Mouse (Mus musculus) limb, embryonic 13.5 days (tissue): Measurements from ENCODE around the gene Pimreg. TPM values are rescaled to one million over a fixed set of nuclear protein-coding genes. Genes with fewer than 3 reads are reported as not detected.

ENCODE experiments used
- ATAC-seq: fragments of 200-750 bp; cut with Nextera tagmentation; 2 replicates; pipeline ENCODE4 v1.8.0; 2017; ENCODE audit warnings: low read depth, moderate number of reproducible peaks, moderate TSS enrichment; ENCODE audit not compliant: low FRiP score
- H3K27ac ChIP-seq: fragments of 300-500 bp; sonication (generic); 2 replicates; pipeline ENCODE4 v1.5.1; 2015; ENCODE audit warnings: inconsistent platforms, mild to moderate bottlenecking, moderate library complexity
- H3K27me3 ChIP-seq: fragments of 300-500 bp; sonication (generic); 2 replicates; pipeline ENCODE4 v1.6.1; 2015; ENCODE audit warnings: mild to moderate bottlenecking, inconsistent platforms
- H3K36me3 ChIP-seq: fragments of 300-500 bp; sonication (generic); 2 replicates; pipeline ENCODE4 v1.6.1; 2015; ENCODE audit warnings: inconsistent platforms, mild to moderate bottlenecking, moderate library complexity
- H3K4me1 ChIP-seq: fragments of 300-500 bp; sonication (generic); 2 replicates; pipeline ENCODE4 v1.6.1; 2015; ENCODE audit warnings: inconsistent platforms
- H3K4me2 ChIP-seq: fragments of 300-500 bp; sonication (generic); replicated peaks from 2 replicates; pipeline ENCODE4 v1.6.1; 2015; ENCODE audit warnings: inconsistent platforms, mild to moderate bottlenecking, moderate library complexity
- H3K4me3 ChIP-seq: fragments of 300-500 bp; sonication (generic); 2 replicates; pipeline ENCODE4 v1.5.1; 2015; ENCODE audit warnings: moderate library complexity, mild to moderate bottlenecking, inconsistent platforms
- H3K9ac ChIP-seq: fragments of 300-500 bp; sonication (generic); 2 replicates; pipeline ENCODE4 v1.6.1; 2015; ENCODE audit warnings: mild to moderate bottlenecking, inconsistent platforms
- H3K9me3 ChIP-seq: fragments of 300-500 bp; sonication (generic); 2 replicates; pipeline ENCODE4 v1.6.1; 2016; ENCODE audit warnings: inconsistent platforms
- WGBS: fragments of 180-500 bp; shearing (Covaris S2); methylation state at CpG from one replicate; pipeline ENCODE4 v1.1.7; 2015; 5-methylcytosine and 5-hydroxymethylcytosine counted together
- polyA plus RNA-seq: library from polyadenylated mRNA; unstranded; fragments of >200 nt; fragmentation: Nextera tagmentation; extraction: Ambion mirVana; gene quantifications from 2 replicates; pipeline ENCODE4 v1.2.1, GENCODE M21; 2015

The Pimreg gene
- polyA plus RNA-seq, 1 experiment from 2014 or later = 99.8 TPM

GRCm38 (mm10) chr11:72070733-72071132 lies 28.9 kb downstream of the Pimreg start:
- WGBS = 82% methylated on average over 9 of the region's 9 CpGs
- no peak overlapping the region for H3K9ac ChIP-seq
- ATAC-seq = no peak
- H3K4me1 ChIP-seq = peaks cover 14% of the 10 kb centered on the region
- H3K27me3 ChIP-seq = no peaks in the 10 kb centered on the region
- H3K4me3 ChIP-seq = no peak overlapping the region
- H3K27ac ChIP-seq = no peak overlapping the region
- H3K9me3 ChIP-seq = no peaks in the 10 kb centered on the region
- no peak overlapping the region for H3K4me2 ChIP-seq
- H3K36me3 ChIP-seq = no peaks in the 10 kb centered on the region

- Histone ChIP-seq H3K4me3 (no peak overlapping the region), H3K36me3 (no peaks in the 10 kb centered on the region), H3K4me2 (no peak overlapping the region), H3K27me3 (no peaks in the 10 kb centered on the region), H3K9ac (no peak overlapping the region), H3K27ac (no peak overlapping the region), H3K4me1 (peaks cover 9% of the 10 kb centered on the region), H3K9me3 (no peaks in the 10 kb centered on the region)
- no peak for ATAC-seq
- 17% methylated on average over 6 of the region's 6 CpGs for WGBS
These were observed 30.6 kb downstream of the Pimreg start for GRCm38 (mm10) chr11:72072331-72072905.

GRCm38 (mm10) chr11:72074230-72074629 lies 32.4 kb downstream of the Pimreg start:
- Histone ChIP-seq H3K9ac (no peak overlapping the region), H3K4me3 (no peak overlapping the region), H3K27ac (no peak overlapping the region), H3K27me3 (no peaks in the 10 kb centered on the region), H3K36me3 (no peaks in the 10 kb centered on the region), H3K4me1 (no peaks in the 10 kb centered on the region), H3K9me3 (no peaks in the 10 kb centered on the region), H3K4me2 (no peak overlapping the region)
- no peak for ATAC-seq
- WGBS = 79% methylated on average over 13 of the region's 13 CpGs

- WGBS = 46% methylated on average over 3 of the region's 3 CpGs
These were observed 36.2 kb downstream of the Pimreg start for GRCm38 (mm10) chr11:72078056-72078455.

GRCm38 (mm10) chr11:72078647-72079046 lies 36.8 kb downstream of the Pimreg start:
- Histone ChIP-seq H3K4me3 (no peak overlapping the region), H3K36me3 (no peaks in the 10 kb centered on the region), H3K27ac (no peak overlapping the region), H3K9me3 (no peaks in the 10 kb centered on the region), H3K9ac (no peak overlapping the region), H3K4me2 (no peak overlapping the region), H3K4me1 (no peaks in the 10 kb centered on the region), H3K27me3 (no peaks in the 10 kb centered on the region)
- 49% methylated on average over 4 of the region's 4 CpGs for WGBS
- ATAC-seq = no peak

More at GRCm38 (mm10) chr11:72078056-72078455, 36.2 kb downstream of the Pimreg start:
- H3K4me3 ChIP-seq = no peak overlapping the region
- no peaks in the 10 kb centered on the region for H3K4me1 ChIP-seq
- H3K4me2 ChIP-seq = no peak overlapping the region
- no peaks in the 10 kb centered on the region for H3K9me3 ChIP-seq
- H3K27me3 ChIP-seq = no peaks in the 10 kb centered on the region
- H3K27ac ChIP-seq = no peak overlapping the region
- H3K9ac ChIP-seq = no peak overlapping the region
- ATAC-seq = no peak
- no peaks in the 10 kb centered on the region for H3K36me3 ChIP-seq

GRCm38 (mm10) chr11:72080461-72080860 lies 38.6 kb downstream of the Pimreg start:
- 85% methylated on average over 6 of the region's 6 CpGs for WGBS
- no peaks in the 10 kb centered on the region for H3K36me3 ChIP-seq
- ATAC-seq = no peak
- H3K4me1 ChIP-seq = no peaks in the 10 kb centered on the region
- no peak overlapping the region for H3K27ac ChIP-seq
- no peak overlapping the region for H3K4me3 ChIP-seq
- no peak overlapping the region for H3K4me2 ChIP-seq
- H3K27me3 ChIP-seq = no peaks in the 10 kb centered on the region
- H3K9ac ChIP-seq = no peak overlapping the region
- no peaks in the 10 kb centered on the region for H3K9me3 ChIP-seq

- H3K4me2 ChIP-seq = no peak overlapping the region
- H3K27ac ChIP-seq = no peak overlapping the region
- no peak overlapping the region for H3K9ac ChIP-seq
- no peak for ATAC-seq
- WGBS = 91% methylated on average over 4 of the region's 4 CpGs
- no peaks in the 10 kb centered on the region for H3K27me3 ChIP-seq
- no peaks in the 10 kb centered on the region for H3K36me3 ChIP-seq
- peaks cover 16% of the 10 kb centered on the region for H3K4me1 ChIP-seq
- H3K4me3 ChIP-seq = no peak overlapping the region
- H3K9me3 ChIP-seq = no peaks in the 10 kb centered on the region
These were observed 40.8 kb downstream of the Pimreg start for GRCm38 (mm10) chr11:72082601-72083000.

GRCm38 (mm10) chr11:72084337-72084736 lies 42.5 kb downstream of the Pimreg start:
- H3K9ac ChIP-seq = no peak overlapping the region

GRCm38 (mm10) chr11:72086251-72087046 lies 44.6 kb downstream of the Pimreg start:
- whole genome bisulfite sequencing = 16% methylated on average over 11 of the region's 11 CpGs
- Histone ChIP-seq H3K4me3 (no peak overlapping the region), H3K27me3 (no peaks in the 10 kb centered on the region), H3K9me3 (no peaks in the 10 kb centered on the region), H3K4me2 (0 out of 2 replicates have a peak overlapping the region, but pooled peaks have one; percentile 1), H3K4me1 (peaks cover 16% of the 10 kb centered on the region), H3K27ac (peak overlapping the region; percentile 65; the same call in 1 of the 2 replicates), H3K9ac (0 out of 2 replicates have a peak overlapping the region, but pooled peaks have one; percentile 50), H3K36me3 (no peaks in the 10 kb centered on the region)
- ATAC-seq = peak; percentile 54

More at GRCm38 (mm10) chr11:72084337-72084736, 42.5 kb downstream of the Pimreg start:
- Histone ChIP-seq H3K4me2 (no peak overlapping the region), H3K36me3 (no peaks in the 10 kb centered on the region), H3K4me3 (no peak overlapping the region), H3K27ac (no peak overlapping the region), H3K9me3 (no peaks in the 10 kb centered on the region), H3K4me1 (peaks cover 16% of the 10 kb centered on the region), H3K27me3 (no peaks in the 10 kb centered on the region)
- no peak for ATAC-seq
- WGBS = 96% methylated on average over 15 of the region's 15 CpGs

GRCm38 (mm10) chr11:72092390-72092789 lies 50.6 kb downstream of the Pimreg start:
- no peak for ATAC-seq
- H3K36me3 ChIP-seq = no peaks in the 10 kb centered on the region
- H3K27ac ChIP-seq = no peak overlapping the region
- no peaks in the 10 kb centered on the region for H3K27me3 ChIP-seq
- no peaks in the 10 kb centered on the region; the same call in 1 of the 2 replicates for H3K4me1 ChIP-seq
- H3K4me2 ChIP-seq = no peak overlapping the region
- H3K9ac ChIP-seq = no peak overlapping the region
- no peak overlapping the region for H3K4me3 ChIP-seq
- 67% methylated on average over 8 of the region's 8 CpGs for WGBS
- H3K9me3 ChIP-seq = no peaks in the 10 kb centered on the region

- no peaks in the 10 kb centered on the region for H3K9me3 ChIP-seq
- 79% methylated on average over 7 of the region's 7 CpGs for WGBS
- H3K4me3 ChIP-seq = no peak overlapping the region
- H3K36me3 ChIP-seq = no peaks in the 10 kb centered on the region
- H3K4me2 ChIP-seq = no peak overlapping the region
- H3K27me3 ChIP-seq = no peaks in the 10 kb centered on the region
- H3K4me1 ChIP-seq = no peaks in the 10 kb centered on the region
- no peak overlapping the region for H3K27ac ChIP-seq
- no peak overlapping the region for H3K9ac ChIP-seq
- no peak for ATAC-seq
These were observed 52.6 kb downstream of the Pimreg start for GRCm38 (mm10) chr11:72094442-72094841.

GRCm38 (mm10) chr11:72095994-72096393 lies 54.2 kb downstream of the Pimreg start:
- no peak for ATAC-seq
- WGBS = 38% methylated on average over 3 of the region's 3 CpGs
- H3K4me2 ChIP-seq = no peak overlapping the region
- H3K4me1 ChIP-seq = no peaks in the 10 kb centered on the region
- no peaks in the 10 kb centered on the region for H3K9me3 ChIP-seq
- H3K9ac ChIP-seq = no peak overlapping the region
- H3K27me3 ChIP-seq = no peaks in the 10 kb centered on the region
- H3K36me3 ChIP-seq = no peaks in the 10 kb centered on the region
- H3K27ac ChIP-seq = no peak overlapping the region
- no peak overlapping the region for H3K4me3 ChIP-seq
